Mouse (Mus musculus) activated CD4-positive, CD25-positive, alpha-beta regulatory T cell, adult 4 months (primary cell): ENCODE results near the gene Mrps2. TPM values are rescaled to one million over a fixed set of nuclear protein-coding genes. Genes with fewer than 3 reads are reported as not detected.
A peak's percentile ranks its signal among the peaks of the same experiment; 100 is the strongest.
"Not testable (repeated sequence)": the region's sequence is repeated elsewhere in the genome, so short reads cannot be mapped to it uniquely, and the experiment has no call there.

Experiments
- ATAC-seq: one replicate; pipeline ENCODE4 v1.8.0; 2017
- polyA plus RNA-seq, 2 experiments: library from polyadenylated mRNA; unstranded; fragments of 100-300 nt; shearing (Covaris generic); gene quantifications; one replicate each; pipeline ENCODE4 v1.2.1; 2017

Gene Mrps2
- polyA plus RNA-seq, 2 experiments from 2014 or later = 15.7 to 17.2 TPM

DNA sequence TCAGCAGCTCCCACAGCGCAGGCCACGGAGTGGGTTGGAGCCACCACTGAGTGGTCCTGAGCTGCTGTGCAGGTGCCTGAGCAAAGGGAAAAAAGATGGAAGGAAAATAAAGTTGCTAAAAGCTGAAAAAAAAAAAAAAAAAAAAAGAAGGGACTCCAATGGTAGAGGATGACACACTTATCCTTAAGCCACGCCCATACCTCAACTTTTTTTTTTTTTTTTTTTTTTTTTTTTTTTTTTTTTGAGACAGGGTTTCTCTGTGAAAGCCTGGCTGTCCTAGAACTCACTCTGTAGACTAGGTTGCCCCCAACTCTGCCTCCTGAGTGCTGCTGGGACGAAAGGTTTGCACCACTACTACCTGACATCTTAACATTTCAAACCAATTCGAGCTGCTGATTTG, 10.1 kb downstream of the Mrps2 start:
- not testable (repeated sequence) for ATAC-seq

DNA sequence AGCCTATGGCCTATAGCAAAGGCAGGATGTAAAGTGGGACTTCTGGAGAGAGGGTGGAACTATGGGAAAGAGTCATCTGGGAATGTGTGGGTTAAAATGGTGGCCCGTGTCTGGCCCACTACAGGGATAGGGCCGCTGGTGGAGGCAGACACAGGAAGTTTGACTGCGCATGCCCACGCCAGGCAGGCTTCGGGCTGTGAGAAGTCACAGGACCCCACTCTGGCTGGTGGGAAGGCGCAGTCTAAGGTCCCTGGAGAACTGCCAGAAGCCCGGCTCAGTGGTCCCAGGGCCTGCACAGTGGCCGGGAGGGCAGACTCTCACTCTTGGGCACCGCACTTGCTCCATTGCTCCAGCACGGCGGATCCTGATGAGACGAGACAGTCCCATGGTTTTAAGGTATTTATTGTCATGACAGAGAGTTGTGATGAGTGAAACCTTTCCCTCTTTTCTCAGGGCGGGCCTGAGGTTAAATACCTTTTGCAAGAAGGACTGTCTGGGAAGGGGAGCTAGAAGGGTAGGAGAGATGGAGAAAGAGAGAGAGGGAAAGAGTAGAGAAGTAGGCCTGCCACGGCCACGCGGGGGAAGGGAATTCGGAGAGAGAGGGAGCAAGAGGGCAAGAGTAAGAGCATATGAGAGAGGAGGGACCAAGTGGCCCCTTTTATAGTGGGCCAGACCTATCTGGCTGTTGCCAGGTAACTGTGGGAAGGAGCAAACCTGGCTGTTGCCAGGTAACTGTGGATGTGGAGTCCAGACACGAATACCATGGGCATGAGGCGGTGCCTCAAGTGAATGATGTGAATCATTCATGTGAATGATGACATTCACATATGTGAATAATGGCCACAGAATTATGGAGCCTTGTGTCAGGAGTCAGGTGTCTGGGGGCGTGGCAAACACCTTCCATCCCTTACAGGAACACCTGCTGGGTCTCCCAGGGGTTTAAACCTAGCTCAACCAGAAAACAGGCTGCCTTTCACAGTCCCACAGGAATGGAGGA, 11.6 kb downstream of the Mrps2 start:
- ATAC-seq = no peak

DNA sequence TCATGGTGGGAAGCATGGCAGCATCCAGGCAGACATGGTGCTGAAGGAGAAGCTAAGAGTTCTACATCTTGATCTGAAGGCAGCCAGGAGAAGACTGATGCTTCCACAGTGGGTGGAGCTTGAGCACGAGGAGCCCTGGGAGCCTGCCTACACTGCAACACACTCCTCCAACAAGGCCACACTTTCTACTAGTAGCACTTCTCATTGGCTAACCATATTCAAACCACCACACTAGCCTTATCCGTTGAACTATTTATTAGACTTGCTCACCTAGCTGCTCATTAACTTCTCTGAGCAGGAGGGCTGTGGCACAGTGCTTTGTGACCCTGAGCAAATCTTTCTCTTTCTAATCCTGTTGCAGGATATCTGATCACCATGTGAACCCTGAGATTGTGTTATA, 16.0 kb downstream of the Mrps2 start:
- no peak for ATAC-seq

DNA sequence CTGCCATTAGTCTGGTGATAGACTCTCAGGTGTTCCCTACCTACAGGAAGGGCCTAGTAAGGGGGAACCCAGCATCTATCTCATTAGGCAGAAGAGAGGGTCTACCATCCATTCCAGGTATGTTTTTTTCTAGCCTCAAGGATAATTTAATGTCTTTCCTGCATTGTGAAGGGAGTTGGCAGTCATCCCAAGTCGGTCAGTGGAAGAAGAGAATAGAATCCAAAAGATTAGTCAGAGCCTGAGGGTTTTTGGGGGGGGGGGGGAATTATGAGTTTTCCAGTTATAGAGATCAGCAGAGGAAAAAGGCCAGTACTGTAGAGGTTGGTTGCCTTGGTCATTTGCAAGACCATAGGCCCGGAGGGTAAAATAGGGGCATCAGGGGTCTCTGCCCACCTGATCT, 26.7 kb downstream of the Mrps2 start:
- ATAC-seq = no peak

DNA sequence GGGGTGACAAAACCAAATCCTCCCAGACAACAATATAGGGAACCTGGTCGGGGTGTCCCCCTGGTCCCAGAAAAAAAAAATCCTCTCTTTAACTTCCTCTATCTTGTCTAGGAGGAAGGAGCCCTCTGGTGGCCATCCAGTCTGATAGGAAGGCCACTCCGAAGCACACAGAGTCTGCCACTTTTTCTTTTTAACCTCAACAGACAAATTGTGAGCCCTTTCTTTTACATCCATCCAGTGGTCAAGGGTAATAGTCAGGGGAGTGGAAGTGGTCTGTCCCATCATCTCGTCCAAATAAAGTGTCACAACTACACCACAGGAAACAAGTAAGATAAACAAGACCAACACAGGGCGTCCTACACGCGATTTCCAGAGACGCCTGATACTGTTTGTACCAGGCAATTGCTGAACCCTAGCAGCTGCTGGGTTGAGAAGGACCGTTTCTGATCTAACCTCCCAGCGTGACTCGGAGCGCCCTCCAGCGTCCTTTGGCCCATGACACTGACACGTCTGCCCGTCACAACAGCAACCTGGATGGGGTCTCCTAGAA, 27.4 kb downstream of the Mrps2 start:
- no peak for ATAC-seq

DNA sequence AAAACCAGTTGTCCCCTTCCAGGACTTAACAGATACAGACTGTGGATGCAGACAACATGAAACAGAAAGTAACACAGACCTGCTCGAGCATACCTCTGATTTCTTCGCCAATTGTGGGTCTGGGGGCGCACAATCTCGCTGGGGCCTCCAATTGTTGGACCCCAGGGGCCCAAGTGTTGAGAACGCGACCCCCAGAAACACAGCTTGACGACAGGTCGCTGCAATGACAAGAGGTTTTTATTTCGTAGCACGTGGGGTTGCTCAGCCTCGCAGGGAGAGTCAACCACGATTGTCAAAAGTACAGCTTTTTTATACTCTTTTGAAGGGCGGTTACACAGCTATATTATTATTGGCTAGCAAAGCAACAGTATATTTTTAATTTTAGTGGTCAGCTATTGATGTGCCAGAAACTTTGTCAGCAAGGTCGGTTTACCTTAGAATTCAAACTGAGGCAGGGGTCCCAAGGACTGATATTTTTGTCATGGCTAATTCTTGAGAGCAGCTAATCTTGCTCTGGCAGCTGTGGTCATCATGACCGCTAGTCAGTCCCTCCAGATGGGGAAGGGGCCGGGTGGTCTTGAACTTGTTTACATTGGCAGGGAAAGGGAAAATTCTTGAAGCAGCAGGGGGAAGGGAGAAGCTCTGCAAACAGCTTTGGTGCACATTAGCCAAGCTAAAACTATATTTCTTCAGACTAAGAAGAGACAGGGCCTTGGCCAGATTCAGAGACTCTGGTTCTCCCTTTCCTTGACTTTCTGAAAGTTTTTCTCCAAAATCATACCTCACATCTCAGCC, 28.1 kb downstream of the Mrps2 start:
- ATAC-seq = no peak

DNA sequence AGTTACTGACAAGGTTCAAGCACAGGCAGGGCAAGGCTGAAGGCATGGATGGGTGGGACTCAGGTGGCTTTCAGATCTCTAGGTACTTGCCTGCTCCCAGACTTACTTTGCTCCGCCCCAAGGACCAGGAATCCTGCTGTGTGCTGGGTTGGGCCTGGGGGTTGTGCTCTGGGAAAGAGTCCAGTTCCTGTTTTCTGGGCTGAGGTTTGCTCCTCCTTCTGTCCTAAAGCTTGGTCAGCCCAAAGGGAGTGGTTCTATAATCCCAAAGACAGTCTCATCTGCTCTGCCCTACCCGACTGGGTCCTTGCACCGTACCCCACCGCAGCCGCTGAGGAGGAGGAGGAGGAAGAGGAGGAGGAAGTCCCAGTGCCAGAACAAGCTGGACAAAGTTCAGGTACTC, 28.8 kb downstream of the Mrps2 start, which contains the start of gene Gbgt1:
Gbgt1 (plus strand) TSS at position 221 of the 400 bp plus-strand sequence.
- ATAC-seq = no peak

DNA sequence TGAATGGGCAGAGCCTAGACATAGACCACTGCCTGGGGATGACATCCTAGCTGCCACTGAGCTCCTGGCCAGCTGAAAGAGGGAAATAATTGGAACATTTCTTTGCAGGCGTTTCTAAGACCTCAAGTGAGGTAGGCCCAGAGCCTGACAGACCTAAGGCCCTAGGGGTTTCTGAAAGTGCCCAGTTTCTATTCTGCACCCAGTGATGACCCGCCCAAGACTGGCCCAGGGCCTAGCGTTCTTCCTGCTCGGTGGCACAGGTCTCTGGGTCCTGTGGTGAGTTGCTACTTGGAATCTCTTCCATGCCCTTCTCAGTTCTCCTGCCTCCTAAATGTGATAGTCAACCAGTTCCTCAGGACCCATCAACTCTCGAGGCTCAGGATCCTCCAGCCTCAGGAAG, 29.7 kb downstream of the Mrps2 start:
- no peak for ATAC-seq

DNA sequence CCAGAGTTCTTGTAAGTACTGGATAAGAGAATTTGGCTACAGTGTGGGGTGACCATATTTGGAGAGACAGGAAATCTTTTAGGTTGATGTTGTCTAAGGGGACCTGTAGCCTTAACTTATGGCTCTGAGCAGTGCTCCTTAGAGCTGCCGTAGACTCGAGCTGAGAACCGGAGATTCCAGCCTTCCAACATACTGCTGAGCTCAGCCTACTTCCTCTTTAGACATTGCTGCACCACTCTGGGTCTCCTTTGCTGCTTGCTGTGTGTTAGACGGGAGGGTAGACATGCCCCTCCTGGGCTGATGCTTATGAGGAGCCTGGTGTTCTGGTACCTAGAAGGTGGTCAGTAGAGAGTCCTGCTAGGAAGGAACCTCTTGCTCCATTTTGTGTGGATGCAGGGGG, 30.6 kb downstream of the Mrps2 start:
- ATAC-seq = no peak

DNA sequence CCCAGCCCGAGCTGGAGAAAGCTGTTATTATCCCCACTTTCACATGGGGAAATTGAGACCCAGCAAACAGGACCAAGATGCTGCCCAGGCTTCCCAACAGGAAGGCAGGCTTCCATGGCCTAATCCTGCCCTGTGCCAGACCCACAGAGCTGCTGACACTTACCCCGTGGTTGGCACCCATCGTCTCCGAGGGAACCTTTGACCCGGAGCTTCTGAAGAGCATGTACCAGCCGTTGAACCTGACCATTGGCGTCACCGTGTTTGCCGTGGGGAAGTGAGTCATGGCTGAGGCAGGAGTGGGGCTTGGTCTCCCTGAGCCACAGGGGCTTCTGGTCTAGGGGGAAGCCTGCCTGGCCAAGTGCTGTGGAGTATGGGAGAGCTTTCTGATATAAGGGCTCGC, 35.1 kb downstream of the Mrps2 start:
- no peak for ATAC-seq

DNA sequence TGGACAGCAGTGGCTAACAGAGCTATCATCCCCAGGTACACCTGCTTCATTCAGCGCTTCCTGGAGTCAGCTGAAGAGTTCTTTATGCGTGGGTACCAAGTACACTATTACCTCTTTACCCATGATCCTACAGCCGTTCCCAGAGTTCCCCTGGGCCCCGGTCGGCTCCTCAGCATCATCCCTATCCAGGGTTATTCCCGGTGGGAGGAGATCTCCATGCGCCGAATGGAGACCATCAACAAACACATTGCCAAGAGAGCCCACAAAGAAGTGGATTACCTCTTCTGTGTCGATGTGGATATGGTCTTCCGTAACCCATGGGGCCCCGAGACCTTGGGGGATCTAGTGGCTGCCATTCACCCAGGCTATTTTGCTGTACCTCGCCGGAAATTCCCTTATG, 36.8 kb downstream of the Mrps2 start:
- no peak for ATAC-seq

DNA sequence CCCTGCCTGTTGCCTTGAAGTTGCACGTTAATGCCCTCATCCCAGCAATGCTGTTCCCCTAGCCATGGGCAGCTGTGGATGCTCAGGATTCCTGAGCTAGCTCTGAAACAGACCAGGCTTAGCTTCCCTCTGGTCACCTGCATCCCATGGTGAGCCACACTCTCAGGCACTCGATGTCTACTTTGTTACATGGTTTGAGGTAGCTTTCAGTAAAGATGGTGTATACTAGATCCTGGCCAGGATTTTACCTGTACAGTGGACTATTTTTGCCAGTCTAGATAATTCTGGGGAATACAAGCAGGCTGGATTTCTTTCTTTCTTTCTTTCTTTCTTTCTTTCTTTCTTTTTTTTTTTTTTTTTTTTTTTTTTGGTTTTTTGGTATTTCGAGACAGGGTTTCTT, 37.9 kb downstream of the Mrps2 start, which contains the start of gene Gm10134:
Gm10134 (plus strand) TSS at position 301 of the 400 bp plus-strand sequence.
- no peak for ATAC-seq

DNA sequence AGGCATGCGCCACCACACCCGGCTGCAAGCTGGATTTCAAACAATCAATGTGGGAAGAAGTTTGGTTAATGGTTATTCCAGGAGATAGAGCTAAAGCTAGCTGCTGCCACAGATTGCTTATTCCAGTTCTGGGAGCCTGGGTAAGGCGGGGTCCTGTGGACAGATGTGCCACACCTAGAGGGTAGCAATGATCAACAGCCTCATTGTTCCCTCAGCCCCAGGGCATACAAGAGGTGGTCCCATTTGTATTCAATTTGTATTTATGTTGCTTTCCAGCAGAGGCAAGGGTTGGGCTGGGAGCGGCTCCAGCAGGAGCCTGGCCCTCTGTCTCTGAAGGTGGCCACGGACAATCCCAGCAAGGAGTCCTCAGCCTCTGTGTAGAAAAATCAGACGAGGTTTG, 38.4 kb downstream of the Mrps2 start:
- no peak for ATAC-seq

DNA sequence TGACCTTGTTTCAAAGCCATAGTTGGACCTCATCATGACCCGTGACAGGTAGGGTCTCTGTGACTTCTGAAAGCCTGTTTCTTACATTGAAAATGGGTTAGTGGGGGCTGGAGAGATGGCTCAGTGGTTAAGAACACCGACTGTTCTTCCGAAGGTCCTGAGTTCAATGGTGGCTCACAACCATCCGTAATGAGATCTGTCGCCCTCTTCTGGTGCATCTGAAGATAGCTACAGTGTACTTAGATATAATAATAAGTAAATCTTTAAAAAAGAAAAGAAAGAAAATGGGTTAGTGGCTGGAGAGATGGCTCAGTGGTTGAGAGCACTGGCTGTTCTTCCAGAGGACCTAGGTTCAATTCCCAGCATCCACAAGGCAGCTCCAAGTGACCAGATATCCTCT, 43.7 kb downstream of the Mrps2 start:
- not testable (repeated sequence) for ATAC-seq

DNA sequence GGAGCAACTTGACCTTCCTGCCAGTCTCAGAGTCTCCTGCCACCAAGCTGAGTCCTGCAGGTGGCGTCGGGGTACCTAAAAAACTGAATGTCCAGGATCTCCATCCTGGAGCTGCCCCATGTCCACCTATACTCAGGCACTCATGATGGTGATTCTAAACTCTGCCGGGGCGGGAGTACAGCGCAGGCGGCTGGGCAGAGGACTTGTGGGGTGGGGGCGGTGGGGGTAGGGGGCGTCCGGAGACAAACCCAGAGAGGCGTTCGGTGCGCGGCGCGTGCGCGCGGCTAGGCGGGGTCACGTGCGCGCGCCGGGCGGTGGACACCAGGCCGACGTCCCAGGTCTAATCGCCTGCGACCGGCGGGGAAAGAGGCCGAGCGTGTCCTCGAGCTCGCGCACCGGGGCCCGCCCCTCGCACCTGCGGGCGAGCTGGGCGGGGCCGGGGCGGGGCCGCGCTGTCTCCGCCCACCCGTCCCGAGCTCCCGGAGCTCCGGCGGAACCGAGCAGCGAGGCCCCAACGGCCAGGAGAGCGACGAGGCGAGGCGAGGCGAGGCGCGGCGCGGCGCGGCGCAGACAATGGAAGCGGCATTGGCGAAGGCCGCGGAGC, 45.0 kb downstream of the Mrps2 start, which contains the start of gene Ralgds:
Ralgds (plus strand) TSS at position 328 of the 604 bp plus-strand sequence.
- peak; percentile 7 for ATAC-seq

DNA sequence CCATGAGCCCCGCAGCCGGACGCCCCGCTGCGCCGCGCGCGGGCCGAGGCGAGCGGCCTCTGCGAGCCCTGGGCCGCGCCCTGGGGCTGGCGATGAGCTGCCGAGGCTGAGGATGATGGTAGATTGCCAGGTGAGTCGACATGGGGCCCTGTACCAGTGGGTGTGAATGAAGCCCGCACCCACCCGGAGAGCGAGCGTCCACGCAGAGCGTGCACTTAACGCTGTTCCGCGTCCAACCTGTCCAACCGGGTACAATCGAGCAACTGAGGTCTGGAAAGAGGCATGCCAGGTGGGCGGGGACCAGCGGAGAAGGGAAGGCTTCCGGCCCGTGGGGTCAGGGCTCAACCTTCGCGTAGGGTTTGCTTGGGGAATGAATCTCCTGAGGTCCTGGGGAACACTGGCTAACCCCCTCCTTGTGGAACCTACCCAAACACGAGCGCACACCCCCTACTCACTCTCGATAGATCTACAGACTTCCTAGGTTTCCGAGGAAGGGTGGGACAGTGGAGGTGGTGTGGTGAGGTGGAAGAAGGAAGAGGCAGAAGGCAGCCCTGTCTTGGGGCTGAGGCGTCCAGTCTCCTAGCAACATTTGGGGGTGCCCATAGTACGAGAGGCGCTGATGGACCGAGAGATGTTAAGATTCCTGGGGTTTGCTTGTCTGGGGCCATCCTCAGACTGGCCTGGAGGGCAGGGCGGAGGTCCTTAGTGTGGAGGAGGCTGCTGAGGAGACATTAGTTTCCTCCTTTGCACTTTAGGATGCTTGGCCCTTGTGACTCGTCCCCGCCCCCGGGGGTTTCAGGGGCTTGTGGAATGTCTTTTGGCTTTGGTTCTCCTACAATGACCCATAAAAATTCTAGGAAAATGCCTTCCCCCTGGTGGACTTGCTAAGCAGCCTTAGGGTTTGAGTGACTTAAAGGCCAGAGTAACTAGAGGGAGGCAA, 45.8 kb downstream of the Mrps2 start:
- ATAC-seq = no peak

DNA sequence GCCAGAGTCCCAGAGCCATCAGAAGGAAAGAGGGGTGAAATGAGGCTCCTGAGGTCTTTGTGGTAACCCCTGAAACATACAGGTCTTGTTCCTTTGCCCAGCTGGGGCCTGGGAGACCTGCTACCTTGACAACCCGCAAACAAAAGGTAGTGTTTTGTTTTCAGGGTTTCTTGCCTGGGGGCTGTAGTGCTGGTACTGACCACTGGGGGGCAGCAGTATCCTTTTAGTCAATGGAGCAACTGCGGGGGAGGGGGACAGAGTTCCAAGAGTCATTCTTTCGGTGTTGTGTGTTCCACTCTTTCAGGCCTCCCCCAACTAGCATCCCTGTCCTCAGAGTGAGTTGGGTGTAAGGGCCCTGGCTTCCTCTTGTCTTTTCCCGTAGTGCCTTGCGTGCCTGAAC, 46.6 kb downstream of the Mrps2 start:
- ATAC-seq = peak; percentile 36

DNA sequence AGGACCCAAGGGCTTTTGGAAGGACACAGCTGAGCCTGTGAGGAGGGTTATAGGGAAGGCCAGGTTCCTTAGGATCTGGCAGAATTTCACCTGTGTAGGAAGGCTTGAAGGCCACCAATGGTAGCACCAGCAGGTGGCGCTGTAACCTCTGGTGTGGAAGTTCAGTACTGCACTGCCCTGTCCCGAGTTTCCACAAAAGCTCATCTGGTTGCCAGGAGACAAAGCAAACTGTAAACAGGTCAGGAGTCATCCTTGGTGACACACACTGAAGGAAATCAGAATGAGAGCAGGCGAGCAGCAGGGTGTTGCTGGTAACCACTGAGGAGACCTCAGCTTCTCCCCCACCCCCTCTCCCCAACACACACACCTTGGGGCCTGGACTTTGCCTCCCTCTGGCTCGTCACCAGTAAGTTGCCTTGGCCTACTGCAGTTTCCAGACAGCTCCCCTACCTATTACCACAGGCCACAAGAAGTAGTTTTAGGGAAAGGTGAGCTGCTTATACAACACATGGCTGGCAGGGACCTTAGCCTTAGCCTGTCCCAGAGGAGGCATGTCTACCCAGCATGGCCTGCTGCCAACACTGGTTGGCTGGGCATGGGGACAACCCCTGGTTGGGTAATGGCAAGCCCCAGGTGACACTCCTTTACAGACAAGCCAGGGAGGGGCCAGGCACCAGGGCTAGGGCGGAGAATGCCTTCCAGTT, 49.5 kb downstream of the Mrps2 start:
- ATAC-seq = peak; percentile 53

DNA sequence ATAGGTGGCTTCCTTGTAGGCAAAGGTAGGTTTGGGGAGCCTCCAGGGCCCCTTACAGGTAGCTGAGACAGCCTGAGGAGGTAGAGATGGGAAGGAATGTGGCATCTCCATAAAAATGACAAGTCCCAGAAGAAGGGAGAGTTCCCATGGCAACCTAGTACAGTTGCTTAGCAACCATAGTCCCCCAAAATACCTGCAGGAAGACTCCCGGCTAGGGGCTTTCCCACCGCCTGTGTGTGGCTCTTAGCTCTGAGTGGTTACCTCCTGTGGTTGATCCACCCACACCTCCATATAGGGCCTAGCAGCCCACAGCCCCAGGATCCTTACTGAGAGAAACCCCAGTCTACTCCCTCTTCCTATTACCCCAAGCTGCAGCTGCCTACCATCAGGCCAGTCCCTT, 50.4 kb downstream of the Mrps2 start:
- ATAC-seq = peak; percentile 78

DNA sequence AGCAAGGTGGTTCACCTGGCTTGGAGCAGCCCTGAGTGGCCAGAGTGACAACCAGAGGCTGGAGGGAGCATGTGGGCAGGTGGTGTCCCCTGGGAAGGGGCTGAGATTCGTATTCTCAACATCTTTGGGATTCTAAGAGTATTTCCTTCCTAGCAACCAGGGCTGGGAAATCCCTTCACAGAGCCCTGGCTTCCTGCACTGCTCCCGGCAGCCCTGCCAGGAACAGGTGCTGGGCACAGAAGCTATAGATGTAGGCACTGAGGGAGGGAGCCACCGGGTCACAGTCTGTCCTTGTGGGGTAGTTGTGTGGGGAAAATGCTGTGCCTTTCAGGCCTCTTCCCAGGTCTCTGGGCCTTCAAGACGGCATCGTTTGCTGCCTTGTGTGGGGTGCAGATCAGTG, 52.7 kb downstream of the Mrps2 start:
- no peak for ATAC-seq
